Mouse (Mus musculus): Measurements from ENCODE around the gene Prkn.

DNA sequence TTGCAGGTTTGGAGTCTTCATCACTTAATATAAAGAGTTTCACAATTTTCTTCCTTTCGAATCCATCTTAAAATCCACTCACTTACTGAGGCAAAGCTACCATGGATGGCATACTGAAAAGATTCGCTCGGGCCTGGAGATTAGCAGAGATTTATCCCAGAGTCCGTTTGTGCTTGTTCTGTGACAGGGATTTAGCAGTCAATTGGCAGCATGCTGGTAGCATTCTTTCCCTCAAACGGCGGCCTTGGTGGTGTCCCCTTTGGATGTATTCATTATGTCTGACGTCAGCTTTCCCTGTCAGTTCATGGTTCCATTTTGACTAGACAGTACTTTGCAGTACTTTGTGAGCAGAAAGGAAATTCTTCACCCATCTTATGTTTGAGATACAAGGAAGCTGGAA, 662.4 kb downstream of the Prkn start:
- TF ChIP-seq POLR2A (IDR thresholded peaks at IDR 0.05; ENCODE audit: low read depth, low read length) (no peak), CTCF (IDR thresholded peaks at IDR 0.05; ENCODE audit: extremely low read depth, insufficient read length, insufficient replicate concordance, low read depth, low read length) (no peak)

Measured in small intestine, adult 2 months (tissue).